Mouse (Mus musculus): ENCODE data around the gene Kif6. TPM values are rescaled to one million over a fixed set of nuclear protein-coding genes. Genes with fewer than 3 reads are reported as not detected.

Gene Kif6
- not detected for polyA plus RNA-seq (2017; shearing (Covaris generic))

GRCm38 (mm10) chr17:49614577-49615235, at the start of gene Kif6:
Gene Kif6, plus strand, starts transcription at chr17:49615136.

Other genes starting within 250 kb of the Kif6 start
- 10.9 TPM for gene Mocs1, start 186.8 kb upstream of the Kif6 start, polyA plus RNA-seq (2017; shearing (Covaris generic))
- not detected for gene Daam2, start 50.8 kb upstream of the Kif6 start, polyA plus RNA-seq (2017; shearing (Covaris generic))